Mouse (Mus musculus) limb, embryonic 10.5 days (tissue): ENCODE measurements around the gene S1pr5. TPM values are rescaled to one million over a fixed set of nuclear protein-coding genes. Genes with fewer than 3 reads are reported as not detected.

Experiments
- DNase-seq: peaks from one replicate; pipeline ENCODE4 v3.0.0-alpha.2; 2017; ENCODE audit warnings: low spot score
- H3K27ac ChIP-seq: fragments of 300-500 bp; sonication (generic); 2 replicates; pipeline ENCODE4 v1.5.1; 2016; ENCODE audit warnings: mild to moderate bottlenecking
- H3K27me3 ChIP-seq: fragments of 300-500 bp; sonication (generic); 2 replicates; pipeline ENCODE4 v1.6.1; 2016; ENCODE audit warnings: low read depth, mild to moderate bottlenecking; ENCODE audit not compliant: poor library complexity, severe bottlenecking
- H3K36me3 ChIP-seq: fragments of 300-500 bp; sonication (generic); 2 replicates; pipeline ENCODE4 v1.6.1; 2016; ENCODE audit warnings: mild to moderate bottlenecking, moderate library complexity
- H3K4me1 ChIP-seq: fragments of 300-500 bp; sonication (generic); 2 replicates; pipeline ENCODE4 v1.6.1; 2016
- H3K4me3 ChIP-seq: fragments of 300-500 bp; sonication (generic); 2 replicates; pipeline ENCODE4 v1.5.1; 2016; ENCODE audit warnings: mild to moderate bottlenecking, moderate library complexity
- H3K9me3 ChIP-seq: fragments of 300-500 bp; sonication (generic); replicated peaks from 2 replicates; pipeline ENCODE4 v1.6.1; 2016; ENCODE audit warnings: mild to moderate bottlenecking
- WGBS: fragments of 180-500 bp; shearing (Covaris S2); methylation state at CpG from one replicate; pipeline ENCODE4 v1.1.7; 2016; 5-methylcytosine and 5-hydroxymethylcytosine counted together
- polyA plus RNA-seq: library from polyadenylated mRNA; unstranded; fragments of >200 nt; fragmentation: Nextera tagmentation; extraction: Ambion mirVana; gene quantifications from 2 replicates; pipeline ENCODE4 v1.2.1, GENCODE M21; 2016

The S1pr5 gene
- polyA plus RNA-seq, 1 experiment from 2014 or later = 0.33 TPM

GRCm38 (mm10) chr9:21241343-21241742, 6.9 kb downstream of the S1pr5 start:
- Histone ChIP-seq H3K36me3 (peaks cover 5% of the 10 kb centered on the region), H3K9me3 (no peaks in the 10 kb centered on the region), H3K4me3 (no peak overlapping the region), H3K4me1 (peaks cover 40% of the 10 kb centered on the region), H3K27me3 (peaks cover 57% of the 10 kb centered on the region), H3K27ac (no peak overlapping the region)
- WGBS = 5% methylated on average over 11 of the region's 11 CpGs
- peak; percentile 89 for DNase-seq

DNA sequence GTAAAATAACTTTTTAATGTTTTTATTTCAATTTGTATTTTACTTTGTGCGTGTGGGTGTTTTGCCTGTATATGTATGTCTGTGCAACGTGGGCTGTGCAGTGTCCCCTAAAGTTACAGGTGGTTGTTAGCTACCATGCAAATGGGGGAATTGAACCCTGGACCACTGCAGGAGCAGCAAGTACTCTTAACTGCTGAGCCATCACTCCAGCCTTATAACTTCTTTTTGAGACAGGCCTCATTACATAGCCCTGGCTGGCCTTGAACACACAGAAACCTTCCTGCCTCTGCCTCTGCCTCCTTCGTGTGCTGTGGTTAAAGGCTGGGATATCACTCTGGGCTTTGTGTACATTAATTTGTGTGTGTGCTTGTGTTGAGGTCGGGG, 8.8 kb downstream of the S1pr5 start:
- H3K27me3 ChIP-seq = peaks cover 38% of the 10 kb centered on the region

GRCm38 (mm10) chr9:21238733-21239464, 9.3 kb downstream of the S1pr5 start, which contains the start of gene Keap1:
Keap1 (minus strand) TSS chr9:21239361.
- no peaks in the 10 kb centered on the region for H3K9me3 ChIP-seq
- peaks cover 25% of the 10 kb centered on the region for H3K4me1 ChIP-seq
- DNase-seq = peak; percentile 91
- H3K27me3 ChIP-seq = peaks cover 33% of the 10 kb centered on the region
- peak within 1 kb of the TSS; percentile 98 for H3K27ac ChIP-seq
- H3K4me3 ChIP-seq = peak within 1 kb of the TSS; percentile 97
- under 1% methylated on average over 88 of the region's 90 CpGs for WGBS
- peaks cover 28% of the 10 kb centered on the region for H3K36me3 ChIP-seq

More for the DNA sequence above, 8.8 kb downstream of the S1pr5 start:
- no peak for DNase-seq
- no peaks in the 10 kb centered on the region for H3K9me3 ChIP-seq
- H3K27ac ChIP-seq = peak overlapping the region; percentile 98
- 43% methylated on average over 4 of the region's 4 CpGs for WGBS
- peak overlapping the region; percentile 97 for H3K4me3 ChIP-seq
- peaks cover 30% of the 10 kb centered on the region for H3K4me1 ChIP-seq
- peaks cover 22% of the 10 kb centered on the region for H3K36me3 ChIP-seq

GRCm38 (mm10) chr9:21238004-21238732, 10.1 kb downstream of the S1pr5 start:
- Histone ChIP-seq H3K9me3 (no peaks in the 10 kb centered on the region), H3K4me1 (peaks cover 22% of the 10 kb centered on the region), H3K36me3 (peaks cover 35% of the 10 kb centered on the region), H3K4me3 (peak overlapping the region; percentile 97), H3K27me3 (peaks cover 26% of the 10 kb centered on the region), H3K27ac (peak overlapping the region; percentile 98)
- 2% methylated on average over 31 of the region's 31 CpGs for WGBS
- DNase-seq = peak; percentile 58

DNA sequence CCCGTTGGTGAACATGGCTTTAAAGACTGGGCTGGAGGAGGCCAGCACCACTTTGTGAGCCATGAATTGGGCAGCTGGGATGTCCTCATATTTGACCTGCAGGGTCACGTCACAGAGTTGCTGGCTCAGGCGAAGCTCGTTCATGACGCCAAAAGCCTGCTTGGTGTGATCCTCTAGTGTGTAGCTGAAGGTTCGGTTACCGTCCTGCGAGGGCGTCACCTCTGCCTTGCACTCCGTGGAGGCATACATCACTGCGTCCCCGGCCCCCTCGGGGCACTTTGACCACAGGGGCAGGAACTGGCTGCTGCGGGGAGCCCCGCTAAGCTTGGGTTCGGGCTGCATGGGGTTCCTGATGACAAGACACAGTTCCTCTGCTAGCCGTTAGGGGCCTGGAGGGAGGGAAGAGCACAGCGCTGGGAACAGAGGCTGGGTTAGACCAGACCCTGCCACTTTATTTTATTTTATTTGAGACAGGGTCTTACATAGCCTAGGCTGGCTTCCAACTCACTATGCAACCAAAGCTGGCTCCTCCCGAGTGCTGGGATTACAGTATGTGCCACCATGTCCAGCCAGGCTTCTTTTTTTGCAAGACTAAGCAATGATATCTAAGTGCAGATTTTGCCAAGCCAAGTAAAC, 10.8 kb downstream of the S1pr5 start:
- WGBS = 17% methylated on average over 19 of the region's 19 CpGs
- Histone ChIP-seq H3K4me3 (peak overlapping the region; percentile 97), H3K9me3 (no peaks in the 10 kb centered on the region), H3K36me3 (peaks cover 42% of the 10 kb centered on the region), H3K4me1 (peaks cover 22% of the 10 kb centered on the region), H3K27ac (peak overlapping the region; percentile 98), H3K27me3 (peaks cover 19% of the 10 kb centered on the region)
- peak; percentile 53 for DNase-seq

DNA sequence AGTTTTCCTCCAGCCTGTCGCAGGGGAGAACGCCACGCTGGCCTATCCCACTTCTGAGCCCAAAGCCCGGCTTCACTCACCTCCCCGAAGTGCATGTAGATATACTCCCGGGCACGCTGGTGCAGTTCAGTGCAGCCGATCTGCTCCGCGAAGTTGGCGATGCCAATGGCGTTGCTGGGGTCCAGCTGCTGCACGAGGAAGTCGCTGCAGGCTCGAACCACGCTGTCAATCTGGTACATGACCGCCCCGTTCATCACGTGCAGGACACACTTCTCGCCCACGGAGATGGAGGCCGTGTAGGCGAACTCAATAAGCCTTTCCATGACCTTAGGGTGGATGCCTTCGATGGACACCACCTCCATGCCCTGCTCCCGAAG, 11.3 kb downstream of the S1pr5 start:
- Histone ChIP-seq H3K4me1 (peaks cover 22% of the 10 kb centered on the region), H3K27ac (0 out of 2 replicates have a peak overlapping the region, but pooled peaks have one; percentile 98), H3K36me3 (peaks cover 47% of the 10 kb centered on the region), H3K9me3 (no peaks in the 10 kb centered on the region), H3K27me3 (peaks cover 14% of the 10 kb centered on the region), H3K4me3 (peak overlapping the region; percentile 97)
- 86% methylated on average over 25 of the region's 25 CpGs for WGBS
- DNase-seq = no peak

DNA sequence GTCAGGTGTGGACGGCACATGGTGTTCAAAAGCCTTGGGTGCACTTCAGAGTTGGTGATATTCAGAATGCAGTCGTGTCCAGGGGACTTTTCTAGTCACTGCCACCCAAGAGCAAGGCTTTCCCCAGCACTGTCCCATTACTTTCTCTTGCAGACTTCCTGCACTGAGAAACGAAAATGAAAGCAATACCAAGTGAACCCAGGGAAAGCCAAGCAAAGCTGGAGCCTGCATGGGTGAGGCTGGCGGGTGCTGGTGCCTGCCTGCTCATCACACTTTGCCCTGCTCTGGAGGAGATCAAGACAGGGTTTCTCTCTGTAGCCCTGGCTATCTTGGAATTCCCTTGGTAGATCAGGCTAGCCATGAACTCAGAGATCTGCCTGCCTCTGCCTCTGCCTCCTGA, 12.9 kb downstream of the S1pr5 start:
- 87% methylated on average over 4 of the region's 4 CpGs for WGBS
- no peaks in the 10 kb centered on the region for H3K9me3 ChIP-seq
- DNase-seq = no peak
- 0 out of 2 replicates have a peak, but pooled peaks cover 4% of the 10 kb centered on the region for H3K27me3 ChIP-seq
- peaks cover 22% of the 10 kb centered on the region for H3K4me1 ChIP-seq
- H3K27ac ChIP-seq = no peak overlapping the region
- H3K36me3 ChIP-seq = peaks cover 64% of the 10 kb centered on the region
- no peak overlapping the region for H3K4me3 ChIP-seq

- H3K36me3 ChIP-seq = peaks cover 79% of the 10 kb centered on the region
Measured at GRCm38 (mm10) chr9:21233805-21234204, 14.4 kb downstream of the S1pr5 start.

DNA sequence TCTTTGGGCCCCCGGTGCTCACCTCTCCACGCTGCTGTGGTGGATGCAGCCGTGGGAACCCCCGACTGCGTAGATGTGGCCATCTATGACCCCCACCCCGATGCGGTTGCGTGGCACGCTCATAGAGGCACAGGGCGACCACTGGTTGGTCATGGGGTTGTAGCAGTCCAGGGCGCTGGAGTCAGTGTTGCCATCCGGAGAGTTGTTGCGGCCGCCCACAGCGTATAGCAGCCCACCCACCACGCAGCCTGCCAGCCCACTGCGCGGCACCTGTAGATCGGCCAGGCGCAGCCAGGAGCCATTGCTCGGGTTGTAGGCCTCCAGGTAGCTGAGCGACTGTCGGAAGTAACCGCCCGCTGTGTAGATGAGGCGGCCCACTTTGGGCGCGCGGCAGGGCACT, 14.9 kb downstream of the S1pr5 start:
- H3K4me1 ChIP-seq = peaks cover 18% of the 10 kb centered on the region
- no peak overlapping the region for H3K4me3 ChIP-seq
- H3K27ac ChIP-seq = no peak overlapping the region
- no peaks in the 10 kb centered on the region for H3K27me3 ChIP-seq
- no peak for DNase-seq
- peaks cover 82% of the 10 kb centered on the region for H3K36me3 ChIP-seq
- H3K9me3 ChIP-seq = no peaks in the 10 kb centered on the region
- 87% methylated on average over 29 of the region's 29 CpGs for WGBS

More at GRCm38 (mm10) chr9:21233805-21234204, 14.4 kb downstream of the S1pr5 start:
- no peak for DNase-seq
- no peak overlapping the region for H3K4me3 ChIP-seq
- peaks cover 15% of the 10 kb centered on the region for H3K4me1 ChIP-seq
- H3K9me3 ChIP-seq = no peaks in the 10 kb centered on the region
- no peak overlapping the region for H3K27ac ChIP-seq
- no peaks in the 10 kb centered on the region for H3K27me3 ChIP-seq
- WGBS = 78% methylated on average over 28 of the region's 28 CpGs

GRCm38 (mm10) chr9:21232867-21233266, 15.4 kb downstream of the S1pr5 start:
- H3K27me3 ChIP-seq = no peaks in the 10 kb centered on the region
- H3K4me1 ChIP-seq = peaks cover 19% of the 10 kb centered on the region
- peaks cover 82% of the 10 kb centered on the region for H3K36me3 ChIP-seq
- DNase-seq = no peak
- H3K4me3 ChIP-seq = no peak overlapping the region
- H3K9me3 ChIP-seq = no peaks in the 10 kb centered on the region
- no peak overlapping the region for H3K27ac ChIP-seq
- WGBS = 92% methylated on average over 5 of the region's 5 CpGs

DNA sequence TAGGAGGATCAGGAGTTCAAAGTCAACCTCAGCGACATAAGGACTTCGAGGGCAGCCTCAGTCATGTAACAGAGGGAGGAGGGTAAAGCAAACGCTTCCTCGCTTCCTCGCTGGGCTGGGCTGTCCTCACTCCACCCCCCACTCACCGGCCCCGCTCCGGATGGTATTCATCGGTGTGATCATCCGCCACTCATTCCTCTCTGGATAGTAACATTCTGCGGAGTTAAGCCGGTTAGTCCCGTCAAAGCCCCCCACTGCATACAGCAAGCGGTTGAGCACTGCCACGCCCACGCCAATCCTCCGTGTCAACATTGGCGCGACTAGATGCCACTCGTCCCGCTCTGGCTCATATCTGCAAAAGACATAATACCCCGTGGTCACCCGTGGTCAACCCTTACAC, 16.7 kb downstream of the S1pr5 start:
- Histone ChIP-seq H3K36me3 (peaks cover 77% of the 10 kb centered on the region), H3K4me1 (peaks cover 16% of the 10 kb centered on the region), H3K27me3 (peaks cover 1% of the 10 kb centered on the region; the same call in 1 of the 2 replicates), H3K27ac (no peak overlapping the region), H3K4me3 (no peak overlapping the region), H3K9me3 (no peaks in the 10 kb centered on the region)
- 56% methylated on average over 23 of the region's 23 CpGs for WGBS
- DNase-seq = no peak

- WGBS = 23% methylated on average over 16 of the region's 16 CpGs
- Histone ChIP-seq H3K4me1 (peaks cover 26% of the 10 kb centered on the region), H3K27ac (peak overlapping the region; percentile 79), H3K4me3 (peak overlapping the region; percentile 34), H3K36me3 (peaks cover 38% of the 10 kb centered on the region), H3K9me3 (no peaks in the 10 kb centered on the region), H3K27me3 (peaks cover 4% of the 10 kb centered on the region; the same call in 1 of the 2 replicates)
- DNase-seq = peak; percentile 64
Measured at GRCm38 (mm10) chr9:21227342-21227741, 20.9 kb downstream of the S1pr5 start.

DNA sequence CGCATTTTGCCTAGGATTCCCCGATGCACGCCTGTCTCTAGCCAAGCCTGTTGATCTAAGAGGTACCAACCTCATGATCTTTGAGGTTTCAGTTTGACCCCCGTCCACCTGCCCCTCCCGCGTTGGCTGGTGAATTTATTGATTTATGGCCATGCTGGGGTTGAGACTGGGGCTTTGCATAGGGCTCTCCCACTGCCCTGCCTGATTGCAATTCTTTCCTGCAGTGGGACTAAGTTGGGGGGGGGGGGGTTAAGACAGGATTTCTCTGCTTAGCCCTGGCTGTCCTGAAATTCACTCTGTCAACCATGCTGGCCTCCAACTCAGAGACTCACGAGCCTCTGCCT, 22.9 kb downstream of the S1pr5 start:
- WGBS = 9% methylated on average over 7 of the region's 7 CpGs
- Histone ChIP-seq H3K27ac (peak overlapping the region; percentile 56; the same call in 1 of the 2 replicates), H3K4me3 (peak overlapping the region; percentile 47), H3K9me3 (no peaks in the 10 kb centered on the region), H3K4me1 (peaks cover 32% of the 10 kb centered on the region), H3K36me3 (peaks cover 19% of the 10 kb centered on the region), H3K27me3 (peaks cover 4% of the 10 kb centered on the region; the same call in 1 of the 2 replicates)
- no peak for DNase-seq
